Mouse (Mus musculus) ovary, adult 10 weeks (tissue): Measurements from ENCODE around the gene Olfr221. TPM values are rescaled to one million over a fixed set of nuclear protein-coding genes. Genes with fewer than 3 reads are reported as not detected.

Source experiments
- polyA plus RNA-seq: library from polyadenylated mRNA; stranded (reverse); fragments of 350-450 nt; fragmentation: Illumina TruSeq; extraction: RNeasy Lipid Tissue Mini Kit (QIAGEN cat#74804); gene quantifications from one replicate; pipeline ENCODE4 v1.2.3, GENCODE M21; 2014

The Olfr221 gene
- not detected for polyA plus RNA-seq

DNA sequence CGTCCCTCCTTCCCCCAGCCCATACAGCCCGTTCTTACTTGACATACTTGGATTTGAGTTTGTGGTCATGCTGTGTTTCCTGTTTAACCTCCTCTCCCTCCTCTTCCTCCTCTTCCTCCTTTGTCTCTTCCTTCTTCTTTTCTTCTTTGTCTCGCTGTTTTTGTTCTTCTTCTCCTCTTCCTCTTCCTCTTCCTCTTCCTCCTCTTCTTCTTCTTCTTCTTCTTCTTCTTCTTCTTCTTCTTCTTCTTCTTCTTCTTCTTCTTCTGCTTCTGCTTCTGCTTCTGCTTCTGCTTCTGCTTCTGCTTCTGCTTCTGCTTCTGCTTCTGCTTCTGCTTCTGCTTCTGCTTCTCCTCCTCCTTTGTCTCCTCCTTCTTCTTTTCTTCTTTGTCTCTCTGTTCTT lies at the start of gene Olfr221:
Gene Olfr221, minus strand, starts transcription at position 101 of the 400 bp plus-strand sequence.

DNA sequence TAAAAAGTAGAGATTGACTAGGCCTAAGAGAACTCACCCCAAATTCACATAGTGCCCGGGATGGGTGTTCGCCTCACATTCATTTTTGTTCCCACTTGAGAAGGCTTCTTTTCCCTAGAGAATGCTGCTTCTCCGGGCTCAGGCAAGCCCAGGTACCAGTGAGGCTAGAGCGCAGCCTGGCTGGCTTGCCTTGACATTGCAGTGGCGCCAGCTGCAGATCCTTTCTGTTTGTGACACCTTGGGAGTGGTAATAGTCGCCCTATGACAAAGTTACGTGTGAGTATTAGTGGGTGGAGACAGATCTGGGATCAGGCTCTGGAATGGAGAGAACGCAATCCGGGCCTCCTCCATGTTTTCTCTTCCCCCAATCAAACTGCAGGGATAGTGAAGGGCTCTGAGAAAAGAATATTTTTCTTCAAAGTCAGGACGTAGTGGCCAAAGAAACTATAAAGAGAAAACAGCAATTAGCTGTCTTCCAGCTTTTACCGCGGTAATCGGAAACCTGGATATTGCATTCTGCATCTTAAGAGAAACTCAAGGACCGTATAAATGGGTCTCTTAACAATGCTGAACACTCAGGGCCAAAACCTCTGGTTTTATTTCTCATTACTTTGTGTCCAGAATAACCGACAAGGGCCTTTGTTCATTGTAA lies 21.6 kb downstream of the Olfr221 start, which contains the start of gene Zfp219:
Gene Zfp219, minus strand, starts transcription at position 248 of the 652 bp plus-strand sequence.

DNA sequence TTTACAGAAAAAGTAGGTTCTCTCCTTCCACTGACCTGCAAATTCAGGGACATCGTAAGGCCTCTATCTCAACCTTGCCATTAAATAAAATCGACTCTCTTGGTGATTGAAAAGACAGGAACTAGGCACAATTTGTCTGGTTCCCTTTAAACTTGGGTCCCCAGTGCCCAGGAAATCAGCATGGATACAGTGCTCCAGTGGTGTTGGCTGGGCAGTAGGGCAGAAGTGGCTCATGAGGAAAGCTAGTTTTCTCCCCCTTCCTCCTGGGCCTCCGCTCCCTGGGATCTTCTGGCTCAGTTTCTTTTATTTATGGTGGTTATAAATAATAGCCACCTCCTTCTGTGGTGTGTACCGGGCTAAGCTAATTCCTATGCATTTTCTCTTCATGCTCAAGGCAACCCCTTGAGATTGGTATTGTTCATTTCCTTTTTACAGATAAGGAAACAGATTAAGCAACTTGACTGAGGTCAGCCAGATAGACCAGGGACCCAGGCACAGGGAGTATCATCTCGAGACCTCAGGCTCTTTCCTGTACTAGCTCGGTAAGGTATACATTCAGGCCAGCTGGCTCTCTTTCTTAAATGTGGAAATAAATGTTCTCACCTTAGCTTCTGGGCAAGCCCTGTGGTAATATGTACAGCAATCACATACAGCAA lies 26.7 kb downstream of the Olfr221 start, which contains the start of gene Tmem253:
Gene Tmem253, plus strand, starts transcription at position 214 of the 656 bp plus-strand sequence.

DNA sequence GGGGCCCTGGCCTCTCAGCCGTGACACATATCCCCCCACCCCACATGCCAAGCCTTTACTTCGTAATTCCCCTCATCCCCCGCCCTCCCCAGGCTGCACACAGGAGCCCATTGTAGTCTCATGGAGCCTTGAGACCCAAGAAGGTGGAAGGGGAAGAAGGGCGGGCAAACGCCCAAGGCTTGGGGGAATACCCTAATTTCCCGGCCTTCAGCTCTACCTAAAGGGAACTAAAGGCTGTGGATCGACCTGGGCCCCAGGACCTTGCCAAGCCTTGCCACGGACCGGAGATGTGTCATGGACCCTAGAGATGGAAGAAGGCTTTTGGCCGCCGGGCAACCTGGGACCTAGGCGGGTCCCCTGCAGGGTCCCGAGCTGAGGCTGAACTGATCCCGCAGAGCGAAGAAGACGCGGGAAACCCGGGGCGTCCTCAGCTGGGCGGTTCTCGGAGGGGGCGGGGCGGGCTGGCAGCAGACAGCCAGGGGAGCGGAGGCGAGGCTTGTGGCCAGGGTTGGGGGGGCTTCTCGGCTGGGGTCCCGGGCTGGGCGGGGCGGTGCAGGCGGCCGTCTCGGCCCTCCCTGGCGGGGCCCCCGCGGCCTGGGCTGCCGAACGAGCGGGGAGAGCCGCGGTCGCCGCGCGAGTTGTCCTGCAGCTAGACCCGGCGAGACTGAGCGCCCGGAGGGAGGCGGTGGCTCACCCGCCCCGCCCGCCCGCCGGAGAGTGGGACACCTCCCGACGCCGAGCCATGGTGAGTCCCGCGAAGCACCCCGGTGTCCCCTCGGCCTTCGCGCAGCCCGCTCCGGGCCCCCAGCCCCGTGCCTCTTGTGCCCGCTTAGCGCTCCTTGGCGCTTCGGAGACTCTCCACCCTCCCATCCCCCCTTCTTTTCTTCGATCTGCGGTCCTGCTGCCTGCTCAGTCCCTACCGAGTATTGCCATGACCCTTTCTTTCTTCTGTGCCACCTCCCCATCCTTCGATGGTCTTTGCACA lies 57.7 kb downstream of the Olfr221 start, which contains the start of gene Arhgef40:
Gene Arhgef40, plus strand, starts transcription at position 473 of the 985 bp plus-strand sequence.

Other genes starting within 250 kb of the Olfr221 start
- gene AY358078, start 242.4 kb downstream of the Olfr221 start, polyA plus RNA-seq: not detected
- not detected for gene Ear6, start 188.8 kb downstream of the Olfr221 start, polyA plus RNA-seq
- 4.9 TPM for gene Mettl17, start 157.6 kb downstream of the Olfr221 start, polyA plus RNA-seq
- gene Slc39a2, start 149.6 kb downstream of the Olfr221 start, polyA plus RNA-seq: 0.23 TPM
- gene Ndrg2, start 128.3 kb downstream of the Olfr221 start, polyA plus RNA-seq: 343 TPM
- not detected for gene Tppp2, start 124.0 kb downstream of the Olfr221 start, polyA plus RNA-seq
- gene Rnase13, start 119.7 kb downstream of the Olfr221 start, polyA plus RNA-seq: not detected
- gene Arhgef40, start 57.7 kb downstream of the Olfr221 start, polyA plus RNA-seq: 7.2 TPM
- gene Tmem253, start 26.8 kb downstream of the Olfr221 start, polyA plus RNA-seq: not detected
- 0.88 TPM for gene Zfp219, start 21.7 kb downstream of the Olfr221 start, polyA plus RNA-seq
- gene Hnrnpc, start 61.6 kb upstream of the Olfr221 start, polyA plus RNA-seq: 552 TPM
- 1.2 TPM for gene Rpgrip1, start 68.2 kb upstream of the Olfr221 start, polyA plus RNA-seq
- 121 TPM for gene Supt16, start 155.0 kb upstream of the Olfr221 start, polyA plus RNA-seq
- 122 TPM for gene Chd8, start 215.3 kb upstream of the Olfr221 start, polyA plus RNA-seq
- 51.2 TPM for gene Tox4, start 236.7 kb upstream of the Olfr221 start, polyA plus RNA-seq
- gene Rab2b, start 237.1 kb upstream of the Olfr221 start, polyA plus RNA-seq: 38.3 TPM